Mouse (Mus musculus): Measurements from ENCODE around the gene 9430038I01Rik.

GRCm38 (mm10) chr7:137333951-137334350, 76.6 kb downstream of the 9430038I01Rik start:
- TF ChIP-seq CTCF (conservative IDR thresholded peaks at IDR 0.05 in 1 of 2, IDR thresholded peaks at IDR 0.05 in 1 of 2; ENCODE audit: low read depth in 2 of 2, low read length in 2 of 2) (no peak), HCFC1 (IDR thresholded peaks at IDR 0.05; ENCODE audit: low read depth, low read length) (no peak), ZMIZ1 (IDR thresholded peaks at IDR 0.05; ENCODE audit: low read depth, low read length) (no peak), CHD1 (IDR thresholded peaks at IDR 0.05; ENCODE audit: low read depth, low read length) (no peak), ELF1 (IDR thresholded peaks at IDR 0.05; ENCODE audit: low read depth, low read length) (no peak), MAZ (IDR thresholded peaks at IDR 0.05; ENCODE audit: low read depth, low read length) (no peak), MAFK (IDR thresholded peaks at IDR 0.05; ENCODE audit: insufficient replicate concordance, low read length) (no peak), ETS1 (conservative IDR thresholded peaks at IDR 0.05; ENCODE audit: low read depth, low read length) (no peak), POLR2A (IDR thresholded peaks at IDR 0.05; ENCODE audit: low read depth, low read length) (no peak), NELFE (IDR thresholded peaks at IDR 0.05; ENCODE audit: low read depth, low read length) (no peak), EP300 (IDR thresholded peaks at IDR 0.05; ENCODE audit: low read length) (no peak)

All from CH12.LX (cell line).